Mouse (Mus musculus) megakaryocyte, embryonic 14.5 days (primary cell): ENCODE data around the gene Xrcc6.

ENCODE experiments used
- FLI1 ChIP-seq: IDR thresholded peaks from 2 replicates; pipeline ENCODE4 v1.6.1; 2012; ENCODE audit warnings: low read length, inconsistent platforms, mixed read lengths
- GATA1 ChIP-seq: IDR thresholded peaks from 3 replicates; pipeline ENCODE4 v1.6.1; 2012; ENCODE audit warnings: mixed read lengths, low read length, inconsistent platforms, borderline replicate concordance

- TF ChIP-seq GATA1 (no peak), FLI1 (peak; percentile 65; the same call in 1 of the 2 replicates)
Measured at GRCm38 (mm10) chr15:82047080-82047883, 59.6 kb downstream of the Xrcc6 start, which contains the start of gene Snu13.
